Mouse (Mus musculus) frontal cortex, postnatal 14 days (tissue): ENCODE data around the gene Inpp5b.
"Not testable (repeated sequence)": the region's sequence is repeated elsewhere in the genome, so short reads cannot be mapped to it uniquely, and the experiment has no call there.

Experiments
- DNase-seq, 2 experiments: peaks; one replicate each; pipeline ENCODE4 v3.0.0; 2022; ENCODE audit warnings: low spot score in 2 of 2

The Inpp5b gene

DNA sequence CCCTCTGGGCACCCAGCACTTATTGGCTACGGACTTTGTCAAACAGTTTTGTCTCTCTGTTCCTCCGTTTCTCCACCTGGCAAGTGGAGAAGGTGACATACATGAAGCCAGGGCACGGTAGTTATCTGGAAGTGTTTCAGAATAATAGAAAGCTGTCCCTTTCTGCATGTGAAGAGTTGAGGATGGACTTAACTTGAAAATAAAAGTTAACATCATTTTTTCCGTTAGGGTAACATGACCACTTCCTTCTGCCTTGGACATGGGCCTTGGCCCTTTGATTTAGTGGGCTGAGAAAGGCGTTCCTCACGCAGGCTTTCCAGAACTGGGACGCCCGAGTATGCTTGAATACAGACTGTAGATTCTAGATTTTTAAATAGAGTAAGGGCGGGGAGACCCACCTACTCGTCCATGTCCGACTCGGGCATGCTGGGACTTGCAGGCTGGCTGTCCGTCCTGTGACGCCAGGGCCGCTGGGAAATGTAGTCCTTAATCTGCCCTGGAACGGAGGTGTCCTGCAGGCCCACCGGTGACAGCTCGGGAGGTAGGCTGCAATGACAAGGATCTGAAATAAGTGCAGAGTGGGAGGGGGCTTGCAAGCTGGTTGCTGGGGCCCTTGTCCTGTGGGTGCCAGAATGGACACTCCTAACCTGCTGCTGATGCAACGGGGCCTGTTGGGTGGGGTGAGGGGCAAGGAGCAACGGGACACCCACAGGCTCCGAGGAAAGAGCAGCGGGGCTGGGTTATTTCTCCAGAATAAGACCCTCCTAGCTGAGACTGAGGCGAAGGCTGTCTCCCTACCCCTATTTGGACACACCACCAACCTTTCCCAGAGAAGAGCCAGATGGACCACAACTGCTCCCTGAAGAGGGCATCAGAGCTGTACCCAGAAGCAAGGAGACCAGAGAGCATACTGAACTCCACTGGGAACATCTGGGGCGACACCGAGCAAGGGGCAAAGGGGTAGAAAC is at the start of gene Inpp5b:
Inpp5b (plus strand) TSS at position 475 of the 968 bp plus-strand sequence.
- DNase-seq = peak; percentile 71 to 81

DNA sequence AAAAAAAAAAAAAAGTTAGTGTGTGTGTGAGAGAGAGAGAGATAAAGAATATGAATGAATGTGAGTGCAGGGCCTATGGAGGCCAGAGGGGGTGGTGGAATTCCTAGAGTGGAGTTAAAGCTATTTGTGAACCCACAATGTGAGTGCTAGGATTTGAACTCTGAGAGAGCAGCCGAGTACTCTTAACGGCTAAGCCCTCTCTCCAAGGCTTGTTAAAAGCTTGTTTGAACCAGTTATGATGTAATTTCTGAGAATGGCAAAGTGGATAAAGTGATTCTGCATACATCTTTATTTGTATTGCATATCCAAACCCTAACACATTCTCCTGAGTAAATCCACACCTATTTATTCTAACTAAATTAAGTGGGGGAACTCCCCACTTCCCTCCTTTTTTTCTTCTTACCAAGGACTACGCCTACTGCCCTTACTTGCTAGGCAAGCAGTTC is 49.2 kb upstream of the Inpp5b start:
- DNase-seq = no peak

DNA sequence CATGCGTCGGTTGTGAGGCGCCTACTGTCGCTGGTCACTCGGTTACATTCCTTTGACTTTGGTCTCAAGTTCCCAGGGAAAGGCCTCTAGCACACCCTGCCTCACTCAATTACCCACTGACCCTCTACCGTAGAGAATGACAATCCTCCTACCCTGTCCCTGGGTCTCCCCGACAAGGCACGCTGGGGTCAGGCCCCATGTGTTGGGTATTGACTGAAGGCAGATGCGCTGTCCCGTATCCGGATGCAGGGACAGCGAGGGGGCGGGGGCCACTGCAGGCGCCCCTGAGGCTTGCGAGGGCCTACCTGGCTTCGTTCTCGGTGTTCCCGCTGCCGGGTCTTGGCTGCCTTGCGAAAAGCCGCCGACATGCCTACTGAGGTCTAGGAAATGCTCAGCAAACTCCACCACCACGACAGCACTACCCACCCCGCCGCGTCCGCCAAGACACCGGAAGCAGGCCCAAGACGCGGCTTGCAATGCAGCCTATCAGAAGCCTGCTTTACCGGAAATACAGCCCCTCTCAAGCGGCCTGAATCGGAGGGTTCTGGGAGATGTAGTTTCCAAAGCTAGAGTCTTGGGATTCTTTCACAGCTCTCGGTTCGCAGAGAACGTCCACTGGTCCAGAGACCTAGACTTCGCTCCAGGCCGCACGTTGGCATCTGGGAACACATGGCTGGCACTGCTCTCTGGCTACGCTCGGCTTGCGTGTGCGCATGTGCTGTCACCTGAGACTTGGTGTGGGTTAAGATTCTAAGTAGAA is 48.3 kb upstream of the Inpp5b start, which contains the start of gene Utp11:
Utp11 (minus strand) TSS at position 466 of the 760 bp plus-strand sequence.
- peak; percentile 77 to 81 for DNase-seq

DNA sequence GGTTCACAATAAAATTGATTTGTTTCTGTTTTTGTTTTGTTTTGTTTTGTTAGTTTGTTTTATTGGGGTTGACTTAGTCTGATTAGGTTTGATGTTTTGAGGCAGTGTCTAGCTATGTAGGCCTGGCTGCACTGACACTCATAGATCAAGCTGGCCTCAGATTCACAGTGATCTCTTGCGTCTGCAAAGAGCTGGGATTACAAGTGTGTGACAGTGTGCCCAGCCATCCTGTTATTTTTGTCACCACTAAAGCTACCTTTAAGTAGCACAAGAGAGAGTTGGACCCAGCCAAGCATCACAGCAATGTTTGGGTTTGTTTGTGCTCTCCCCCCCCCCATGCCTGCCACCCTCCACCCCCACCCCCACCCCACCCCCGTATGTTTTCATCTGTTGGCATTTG is 47.1 kb upstream of the Inpp5b start:
- no peak for DNase-seq

DNA sequence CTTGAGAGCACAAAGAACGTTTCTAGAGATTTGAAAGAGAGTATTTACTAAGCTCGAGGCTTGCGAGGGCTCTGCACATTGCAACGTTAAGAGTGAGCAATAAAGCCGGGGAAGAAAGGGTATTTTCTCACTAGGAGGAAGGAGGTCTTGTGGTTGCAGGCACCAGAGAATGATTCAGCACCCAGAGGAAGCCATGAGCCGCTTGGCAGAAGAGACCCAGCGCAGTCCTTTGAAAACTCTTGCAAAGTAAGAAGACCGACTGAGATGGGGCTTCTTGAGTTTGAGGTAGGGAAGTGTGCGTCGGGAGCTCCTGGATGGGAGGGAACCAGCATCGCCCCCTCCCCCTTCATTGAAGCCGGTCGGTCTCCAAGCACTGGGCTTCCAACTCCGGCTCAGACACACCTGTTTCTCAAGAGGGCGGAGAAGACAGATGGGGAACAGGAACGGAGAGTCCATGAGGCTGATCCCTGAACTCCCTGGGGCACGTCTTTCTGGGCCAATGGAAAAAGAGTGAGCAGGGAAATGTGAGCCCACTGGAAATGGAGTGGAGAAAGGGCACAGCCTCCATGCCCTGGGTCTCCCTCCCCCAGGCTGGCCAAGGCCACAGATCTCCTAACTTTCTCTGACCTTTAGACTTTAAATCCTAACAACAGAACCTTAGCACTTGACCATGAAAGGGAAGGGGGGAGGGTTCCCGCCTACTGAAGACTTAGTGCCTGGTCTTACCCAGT is 45.7 kb upstream of the Inpp5b start:
- no peak for DNase-seq

DNA sequence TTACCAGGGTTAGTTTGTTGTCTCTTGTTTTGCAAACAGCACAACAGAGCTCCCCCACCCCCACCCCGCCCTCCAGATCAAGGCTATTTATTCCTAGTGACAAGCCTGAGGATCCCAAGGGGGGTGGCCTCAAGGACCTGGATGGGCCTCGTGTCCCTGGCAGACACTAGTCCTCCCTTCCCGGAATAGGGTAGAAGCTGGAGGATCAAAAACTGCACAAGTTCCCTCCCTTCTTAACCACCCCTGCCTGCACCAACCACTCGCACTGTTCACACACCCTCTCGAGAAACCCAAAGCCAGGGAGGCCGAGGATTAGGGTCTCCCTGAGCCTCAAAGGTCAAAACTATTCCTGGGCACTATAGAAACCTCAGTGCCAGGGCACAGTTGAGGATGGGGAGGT is 41.9 kb upstream of the Inpp5b start:
- no peak for DNase-seq

DNA sequence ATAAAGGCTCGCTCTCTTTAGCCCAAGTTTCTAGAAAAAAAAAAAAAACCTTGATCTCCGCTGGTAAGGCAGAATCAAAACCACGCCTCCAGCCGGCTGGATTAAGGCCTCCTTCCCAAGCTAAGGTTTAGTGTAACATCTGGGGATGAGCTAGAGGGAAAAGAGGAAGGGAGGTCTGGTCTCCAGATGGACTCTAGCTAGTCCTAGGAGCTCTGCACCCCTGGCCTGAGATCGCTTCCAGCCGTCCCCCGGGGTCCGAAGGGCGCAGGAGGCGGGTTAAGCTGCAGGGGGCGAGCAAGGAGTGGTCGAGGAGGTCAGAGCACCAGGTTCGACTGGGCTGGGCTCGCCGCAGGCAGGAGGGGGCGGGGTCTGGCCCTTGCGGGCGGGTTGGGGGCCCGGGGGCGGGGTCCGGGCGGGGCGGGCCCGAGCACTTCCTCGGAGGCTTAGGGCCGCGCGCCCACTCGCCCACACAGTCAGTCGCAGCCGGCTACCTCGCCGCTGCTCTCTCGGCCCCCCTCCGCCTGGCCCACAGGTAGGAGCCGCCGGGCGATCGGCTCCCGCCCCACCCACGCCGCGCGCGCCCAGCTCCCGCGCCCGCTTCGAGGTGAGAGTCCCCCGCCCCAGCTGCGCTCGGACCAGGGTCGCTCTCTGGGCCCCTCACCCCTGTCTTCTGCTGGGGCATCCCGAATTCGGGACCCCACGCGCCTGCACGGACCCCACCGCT is 41.2 kb upstream of the Inpp5b start, which contains the start of gene Fhl3:
Fhl3 (plus strand) TSS at position 454 of the 724 bp plus-strand sequence.
- no peak for DNase-seq

DNA sequence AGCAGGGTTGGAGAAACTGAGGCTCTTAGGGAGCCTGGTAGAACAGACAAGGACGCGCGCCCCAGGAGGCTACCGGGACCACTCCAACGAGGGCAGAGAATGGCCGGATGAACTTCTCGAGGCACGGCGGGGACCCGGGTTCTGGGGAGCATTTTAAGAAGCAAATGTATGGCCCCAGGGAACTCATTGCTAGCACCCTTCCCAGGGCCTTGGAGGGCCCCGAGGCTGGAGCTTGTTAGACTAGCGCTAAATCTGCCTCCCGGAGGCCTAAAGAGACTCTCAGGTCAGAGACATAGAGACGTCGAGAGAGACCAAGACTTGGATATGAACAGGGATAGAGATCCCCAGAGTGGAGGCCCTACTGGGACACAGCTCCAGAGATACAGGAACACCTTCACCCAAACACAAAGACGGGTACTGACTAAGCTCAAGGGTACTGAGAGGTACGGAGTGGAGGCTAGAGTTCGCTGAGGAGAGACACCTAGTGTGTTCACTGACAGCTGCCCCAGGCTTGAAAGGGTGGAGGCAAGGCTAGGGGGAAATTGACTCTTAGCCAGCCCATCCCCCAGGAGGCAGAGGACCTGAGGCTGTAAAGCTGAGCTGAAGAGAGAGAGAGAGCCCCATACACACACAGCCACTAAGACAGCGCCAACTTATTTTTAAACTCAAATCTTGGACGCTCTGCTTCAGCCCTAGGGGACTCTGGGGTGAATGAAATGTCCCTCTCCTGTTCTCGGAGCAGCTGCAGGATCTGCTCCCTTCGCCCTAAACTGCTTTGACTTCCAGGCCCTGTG is 40.4 kb upstream of the Inpp5b start:
- no peak for DNase-seq

DNA sequence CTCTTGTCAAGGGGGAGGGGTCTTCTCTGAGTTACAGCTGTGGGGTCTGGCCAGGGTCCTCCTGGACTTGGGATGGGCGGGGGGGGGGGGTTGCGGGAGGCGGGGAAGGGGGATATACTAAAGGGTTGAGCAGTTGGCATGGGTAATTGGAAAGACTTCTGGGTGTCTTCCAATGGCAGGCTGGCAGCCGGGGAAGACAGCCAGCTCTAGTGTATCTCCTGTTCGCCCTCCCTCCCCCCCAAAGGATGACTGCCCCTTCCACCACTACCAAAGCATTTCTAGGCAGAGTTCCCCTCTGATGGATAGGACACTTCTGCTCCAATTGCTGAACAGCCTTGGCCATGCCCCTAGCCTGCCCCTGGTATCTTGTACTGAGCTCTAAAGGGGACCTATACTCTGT is 39.7 kb upstream of the Inpp5b start:
- no peak for DNase-seq

DNA sequence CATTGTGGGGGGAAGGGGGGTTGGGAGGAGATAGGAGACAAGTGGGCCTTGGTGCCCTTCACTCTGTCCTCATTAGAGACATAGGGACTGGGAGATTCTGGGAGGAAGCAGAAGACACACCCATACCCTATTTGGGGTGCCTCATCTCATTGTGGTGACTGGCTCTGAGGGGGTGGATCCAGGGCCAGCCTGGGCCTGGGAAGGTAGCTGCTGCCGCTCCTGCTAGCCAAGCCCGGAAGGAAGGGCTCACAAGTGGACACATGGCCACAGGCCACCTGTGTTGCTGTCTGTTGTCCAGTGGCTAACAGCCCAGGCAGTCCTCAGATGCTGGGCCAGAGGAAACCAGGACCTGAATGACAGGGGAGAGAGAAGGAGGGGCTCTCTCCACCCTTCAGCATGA is 38.2 kb upstream of the Inpp5b start:
- DNase-seq = no peak

DNA sequence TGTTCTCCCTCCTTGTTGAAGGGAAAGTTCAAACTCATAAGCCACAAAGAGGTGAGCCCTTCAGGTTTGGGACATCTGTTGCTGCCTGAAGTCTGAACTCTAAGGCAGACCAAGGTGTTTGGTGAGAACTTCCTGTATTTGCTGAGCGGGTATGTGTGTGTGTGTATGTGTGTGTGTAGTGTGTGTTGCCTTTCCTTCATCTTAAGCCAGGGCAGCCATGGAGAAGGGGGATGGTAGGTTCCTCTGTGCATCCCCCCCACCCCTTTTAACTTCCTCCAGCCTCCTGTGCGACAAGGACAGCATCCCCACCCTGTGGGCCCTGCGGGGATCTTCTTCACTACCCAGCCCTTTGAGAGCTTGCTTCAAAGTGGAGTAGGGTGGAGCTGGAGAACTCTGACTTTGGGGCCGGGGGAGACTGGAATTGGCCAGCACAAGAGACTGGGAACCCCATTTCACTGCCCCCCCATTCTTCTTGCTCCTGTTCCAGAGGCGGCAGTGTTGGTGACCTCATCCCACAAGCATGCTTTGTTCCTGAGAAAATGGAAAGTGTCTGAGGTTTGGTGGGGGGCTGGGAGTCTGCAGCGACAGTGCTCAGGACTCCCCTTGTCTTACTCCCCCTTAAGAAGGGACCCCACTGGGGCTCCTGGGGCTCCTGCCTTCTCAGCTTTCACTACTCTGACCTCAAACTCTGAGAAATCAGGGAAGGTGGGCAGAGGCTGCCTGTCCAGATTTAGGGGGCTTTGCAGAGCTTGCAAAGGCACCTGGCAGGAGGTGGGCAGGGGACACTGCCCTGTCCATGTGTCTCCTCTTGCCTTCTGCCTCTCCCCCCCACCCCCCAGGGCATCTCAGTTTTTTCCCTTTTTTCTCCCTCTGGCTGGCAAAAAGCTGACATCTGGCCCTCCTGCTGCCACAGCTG is 37.5 kb upstream of the Inpp5b start:
- no peak for DNase-seq

DNA sequence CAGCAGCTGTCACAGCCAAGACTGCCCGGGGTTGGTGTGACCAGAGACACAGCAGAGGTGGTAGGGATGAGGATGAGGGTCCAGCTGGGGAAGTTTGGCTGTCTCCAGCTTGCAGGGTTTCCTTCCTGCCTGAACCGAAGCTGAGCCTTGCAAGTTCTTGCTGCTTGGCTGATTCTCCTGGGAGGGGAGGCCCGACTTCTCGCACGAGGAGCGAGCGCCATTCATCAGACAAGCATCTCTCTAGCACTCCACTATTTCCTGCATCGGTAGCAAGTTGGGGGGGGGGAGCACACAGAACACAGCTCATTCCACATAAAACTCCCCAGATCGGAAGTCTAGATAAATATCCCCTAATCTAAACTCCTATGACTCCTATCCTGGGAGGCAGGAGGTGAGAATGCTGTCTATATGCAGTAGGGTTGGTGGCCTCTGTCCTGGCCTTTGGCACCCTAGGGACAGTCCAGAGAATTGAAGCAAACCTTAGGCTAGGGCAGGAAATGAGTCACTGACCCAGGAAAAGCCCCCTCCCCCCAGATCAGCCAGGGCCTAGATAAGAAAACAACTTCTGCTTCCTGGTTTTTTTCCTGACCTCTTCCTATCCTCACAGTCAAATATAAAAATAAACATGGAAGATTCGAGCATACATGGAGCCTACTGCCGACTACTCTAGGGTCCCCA is 36.7 kb upstream of the Inpp5b start:
- DNase-seq = no peak

DNA sequence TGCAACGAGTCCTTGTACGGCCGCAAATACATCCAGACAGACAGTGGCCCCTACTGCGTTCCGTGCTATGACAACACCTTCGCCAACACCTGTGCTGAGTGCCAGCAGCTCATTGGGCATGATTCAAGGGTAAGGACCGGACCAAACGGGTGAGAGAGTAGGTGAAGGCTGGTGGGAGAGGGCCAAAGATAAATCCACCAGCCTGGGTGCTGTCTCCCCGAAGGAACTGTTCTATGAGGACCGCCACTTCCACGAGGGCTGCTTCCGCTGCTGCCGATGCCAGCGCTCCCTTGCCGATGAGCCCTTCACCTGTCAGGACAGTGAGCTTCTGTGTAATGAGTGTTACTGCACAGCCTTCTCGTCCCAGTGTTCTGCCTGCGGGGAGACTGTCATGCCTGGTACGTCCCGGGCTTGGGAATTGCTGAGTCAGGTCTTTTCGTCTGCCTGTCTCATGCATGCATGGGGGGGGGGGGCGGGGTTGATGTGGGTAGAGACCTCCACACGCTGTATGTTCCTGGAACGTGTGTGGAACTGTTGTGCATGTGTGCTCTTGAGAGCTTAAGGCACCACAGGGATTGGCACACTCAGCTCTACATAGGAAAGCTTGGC is 35.9 kb upstream of the Inpp5b start:
- DNase-seq = no peak

DNA sequence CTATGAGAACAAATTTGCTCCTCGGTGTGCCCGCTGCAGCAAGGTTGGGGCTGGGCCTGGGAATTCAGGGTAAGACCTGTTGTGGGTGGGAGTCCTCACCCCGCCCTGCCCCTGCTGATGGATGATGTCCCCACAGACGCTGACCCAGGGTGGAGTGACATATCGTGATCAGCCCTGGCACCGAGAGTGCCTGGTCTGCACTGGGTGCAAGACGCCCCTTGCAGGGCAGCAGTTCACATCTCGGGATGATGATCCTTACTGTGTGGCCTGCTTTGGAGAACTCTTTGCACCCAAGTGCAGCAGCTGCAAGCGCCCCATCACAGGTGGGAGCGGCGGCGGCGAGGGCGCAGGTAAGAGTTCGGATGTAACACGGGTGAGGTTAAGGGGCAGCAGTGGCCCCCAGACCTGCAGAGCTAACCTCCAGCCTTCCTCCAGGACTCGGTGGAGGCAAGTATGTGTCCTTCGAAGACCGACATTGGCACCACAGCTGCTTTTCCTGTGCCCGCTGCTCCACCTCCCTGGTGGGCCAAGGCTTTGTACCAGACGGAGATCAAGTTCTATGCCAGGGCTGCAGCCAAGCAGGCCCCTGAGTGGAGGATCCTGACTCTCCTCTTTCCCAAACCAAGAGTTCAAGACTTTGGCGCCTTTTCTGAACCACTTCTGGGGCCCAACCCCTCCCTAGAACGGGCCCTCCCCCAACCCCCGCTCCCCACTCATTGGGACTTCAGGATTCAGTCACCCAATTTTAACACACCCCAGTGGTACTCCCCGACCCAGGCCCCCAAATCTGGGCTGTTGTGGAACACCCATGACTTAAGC is 34.1 kb upstream of the Inpp5b start:
- not testable (repeated sequence) for DNase-seq

DNA sequence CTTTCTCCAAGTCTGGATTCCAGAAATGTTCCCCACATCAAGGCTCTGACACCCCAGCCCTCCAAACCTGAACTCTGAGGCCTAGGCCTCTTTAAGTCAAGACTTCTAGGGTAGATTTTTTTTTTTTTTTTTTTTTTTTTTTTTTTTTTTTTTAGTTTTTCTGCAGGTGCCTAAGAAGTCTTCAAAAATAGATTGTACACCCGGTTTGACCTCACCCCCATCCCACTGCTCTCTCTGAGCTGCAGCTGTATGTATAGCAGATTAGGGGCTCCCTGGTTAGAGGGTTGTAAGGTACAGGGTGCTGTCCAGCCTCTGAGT is 33.5 kb upstream of the Inpp5b start:
- not testable (repeated sequence) for DNase-seq

DNA sequence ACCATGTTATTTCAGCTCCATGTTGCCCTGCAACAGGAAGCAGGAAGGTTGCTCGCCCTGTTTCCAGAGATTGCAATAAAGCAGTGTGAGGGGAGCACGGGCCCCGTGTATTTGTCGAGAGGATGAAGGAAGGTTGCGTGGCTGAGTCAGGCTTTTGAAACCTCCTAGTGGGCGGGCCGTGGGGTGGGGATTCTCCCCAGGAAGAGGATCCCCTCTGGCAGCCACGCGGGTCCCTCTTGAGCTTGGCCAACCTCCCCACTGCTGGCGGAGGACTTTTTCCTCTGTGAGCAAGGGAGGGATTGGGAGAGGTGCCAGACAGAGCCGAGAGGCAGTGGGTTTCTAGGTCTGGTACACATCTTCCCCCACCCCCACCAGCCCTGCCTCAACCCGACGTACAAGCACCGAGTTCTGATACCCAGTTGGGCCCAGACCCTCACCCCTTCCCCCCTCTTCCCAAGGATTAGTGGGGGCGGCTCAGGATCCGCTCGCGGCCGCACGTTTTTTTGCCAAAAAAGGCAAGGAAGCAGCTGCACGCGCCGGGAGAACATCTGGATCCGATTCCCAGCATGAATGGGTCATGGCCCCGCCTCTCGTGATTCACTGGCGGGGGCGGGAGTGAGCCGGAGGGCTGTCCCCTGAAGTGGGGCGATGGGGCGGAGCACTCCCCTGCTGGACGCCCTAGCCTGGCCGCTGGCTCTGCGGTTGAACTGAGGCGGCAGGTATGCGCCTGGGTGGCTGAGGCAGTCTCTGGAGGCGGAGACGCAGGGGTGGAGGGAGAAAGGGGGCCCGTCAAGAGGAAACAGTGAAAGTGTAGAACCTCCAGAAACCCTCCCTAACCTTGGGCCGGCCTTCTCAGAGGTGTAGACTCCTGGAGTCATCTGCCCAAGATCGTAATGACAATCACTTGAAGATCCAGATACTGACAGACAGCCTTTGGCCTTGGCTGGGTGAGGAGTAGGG is 32.9 kb upstream of the Inpp5b start:
- peak; percentile 60 to 70 for DNase-seq
